In genomic region chr1:98190741-98191140, GRCm38 (mm10) we compare ENCODE assay signal across 9 mouse cellular contexts.
DNase-seq lines count a peak whose midpoint lies in the region; ATAC-seq and TF ChIP-seq lines count a peak whose summit lies in the region.
"Had no signal": no experiment of that assay in that cellular context is flagged by ENCODE, and none has a peak within 500 bp of the region (broad histone marks: within the 10 kb centered on the region; RNA-seq: fewer than 3 reads in every experiment).

No protein-coding gene starts in this region.

- peak; percentile 25; the same call in 1 of the 2 replicates for ATAC-seq in forebrain, embryonic 11.5 days (replicated peaks; ENCODE audit: low FRiP score)
- peak; percentile 65 for ATAC-seq in midbrain, embryonic 11.5 days (ENCODE audit: low FRiP score)

- H3K4me2 ChIP-seq in forebrain, embryonic 11.5 days (ENCODE audit: low read depth, low read length, severe bottlenecking) = no peak overlapping the region
- H3K4me2 ChIP-seq in midbrain, embryonic 11.5 days = no peak overlapping the region; the same call in 1 of the 2 replicates

- H3K4me1 ChIP-seq in forebrain, embryonic 11.5 days (replicated peaks; ENCODE audit: control insufficient read depth, insufficient read depth, low read length) = no peaks in the 10 kb centered on the region; the same call in 1 of the 2 replicates
- H3K4me1 ChIP-seq in midbrain, embryonic 11.5 days (ENCODE audit: control insufficient read depth, insufficient read depth, low read length) = peaks cover 19% of the 10 kb centered on the region

- 22% methylated on average over 6 of the region's 6 CpGs for WGBS in forebrain, embryonic 11.5 days
- WGBS in midbrain, embryonic 11.5 days = 22% methylated on average over 6 of the region's 6 CpGs

- no peak overlapping the region for H3K4me3 ChIP-seq in left cerebral cortex, adult 2 months
- no peak overlapping the region for H3K4me3 ChIP-seq in forebrain, embryonic 11.5 days (ENCODE audit: low read depth, low read length)
- H3K4me3 ChIP-seq in midbrain, embryonic 11.5 days (ENCODE audit: low read depth, low read length) = no peak overlapping the region
- H3K4me3 ChIP-seq: gastrocnemius, adult 2 months had no signal

- H3K27ac ChIP-seq in left cerebral cortex, adult 2 months = peak overlapping the region; percentile 82
- peak overlapping the region; percentile 26 for H3K27ac ChIP-seq in forebrain, embryonic 11.5 days (ENCODE audit: low read depth, low read length)
- H3K27ac ChIP-seq in midbrain, embryonic 11.5 days (ENCODE audit: low read depth, low read length) = peak overlapping the region; percentile 17; the same call in 1 of the 2 replicates
- H3K27ac ChIP-seq: gastrocnemius, adult 2 months had no signal

- no peak for DNase-seq in left cerebral cortex, adult 2 months (ENCODE audit: extremely low spot score in 1 of 2, low spot score in 2 of 2)
- no peak for DNase-seq in left cerebral cortex, postnatal 36 days (ENCODE audit: low spot score in 2 of 2)
- peak; percentile 50 for DNase-seq in forebrain, embryonic 11.5 days (ENCODE audit: low spot score)
- peak; percentile 90 for DNase-seq in midbrain, embryonic 11.5 days (ENCODE audit: low spot score, missing footprints)
- peak; percentile 24 for DNase-seq in retina, postnatal 1 day
- no peak for DNase-seq in yolk sac, embryonic 10.5 days (ENCODE audit: low spot score)
- no peak for DNase-seq in urinary bladder, postnatal 36 days (ENCODE audit: low spot score in 2 of 2)
- DNase-seq: gastrocnemius, adult 2 months; thymus, postnatal 14 days had no signal

- no peak overlapping the region for H3K9ac ChIP-seq in forebrain, embryonic 11.5 days (ENCODE audit: low read length)
- no peak overlapping the region for H3K9ac ChIP-seq in midbrain, embryonic 11.5 days (ENCODE audit: low read length)

- intact Hi-C loops in left cerebral cortex, adult 2 months (cut with DNase I) = loop anchor here (5.0 kb wide), 3 partner anchors 112 to 213 kb away; no protein-coding TSS in a partner anchor
- intact Hi-C loops in left cerebral cortex, postnatal 36 days (cut with DNase I) = loop anchor here (5.0 kb wide), 1 partner anchor 162 kb away; no protein-coding TSS in a partner anchor

- H3K9me3 ChIP-seq in forebrain, embryonic 11.5 days (ENCODE audit: control insufficient read depth, low read length) = no peaks in the 10 kb centered on the region; the same call in 1 of the 2 replicates
- no peaks in the 10 kb centered on the region; the same call in 1 of the 2 replicates for H3K9me3 ChIP-seq in midbrain, embryonic 11.5 days (ENCODE audit: control insufficient read depth, low read length)

- TF ChIP-seq CTCF in left cerebral cortex, adult 2 months (IDR thresholded peaks at IDR 0.05) = no peak

- H3K27me3 ChIP-seq in forebrain, embryonic 11.5 days (ENCODE audit: control insufficient read depth, insufficient read depth, low read length) = no peaks in the 10 kb centered on the region
- peaks cover 11% of the 10 kb centered on the region; the same call in 1 of the 2 replicates for H3K27me3 ChIP-seq in midbrain, embryonic 11.5 days (ENCODE audit: control insufficient read depth, insufficient read depth, low read length)

- H3K36me3 ChIP-seq in forebrain, embryonic 11.5 days (ENCODE audit: control insufficient read depth, insufficient read depth, low read length) = no peaks in the 10 kb centered on the region
- no peaks in the 10 kb centered on the region for H3K36me3 ChIP-seq in midbrain, embryonic 11.5 days (ENCODE audit: control insufficient read depth, insufficient read depth, low read length)

Comparison
In these comparisons a context has a peak if more than half of its experiments do, and no peak if none do; other contexts are left out.
1. DNase-seq: peak in forebrain, embryonic 11.5 days (single experiment), midbrain, embryonic 11.5 days (single experiment) and retina, postnatal 1 day (single experiment); none in left cerebral cortex, adult 2 months (0 of 2), left cerebral cortex, postnatal 36 days (0 of 2), yolk sac, embryonic 10.5 days (single experiment) and urinary bladder, postnatal 36 days (0 of 2).
2. H3K27ac ChIP-seq: peak in every context shown above with its lines; median percentile 82 in left cerebral cortex, adult 2 months; 26 in forebrain, embryonic 11.5 days; 17 in midbrain, embryonic 11.5 days.